Mouse (Mus musculus): ENCODE data around the gene Hddc2.
"Not testable (repeated sequence)": the region's sequence is repeated elsewhere in the genome, so short reads cannot be mapped to it uniquely, and the experiment has no call there.

Gene Hddc2

DNA sequence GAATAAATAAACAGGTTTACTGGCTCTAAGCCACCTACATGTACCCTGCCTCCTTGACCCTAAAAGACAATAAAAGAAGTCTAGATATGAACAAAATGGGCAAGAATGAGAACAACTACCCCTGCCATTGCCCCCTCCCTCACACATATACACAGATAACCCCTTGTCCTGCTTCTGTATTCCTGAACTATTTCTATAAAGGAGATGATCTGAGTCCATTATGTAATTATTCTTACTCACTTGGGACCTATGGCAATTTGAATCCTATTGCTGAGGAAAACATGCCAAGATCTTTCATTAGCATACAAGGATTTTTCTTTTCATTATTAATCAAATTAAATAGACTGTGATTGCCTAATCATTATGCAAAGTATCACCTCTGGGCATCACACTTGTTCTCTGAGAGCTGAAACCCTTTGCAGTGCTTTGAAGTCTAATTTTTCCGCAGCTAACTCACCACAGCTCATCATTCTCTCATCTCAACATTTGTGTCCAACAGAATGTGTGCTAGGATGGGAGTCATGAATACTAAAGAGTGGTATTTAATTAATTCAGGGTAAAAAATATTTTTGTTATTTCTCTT is 39.8 kb downstream of the Hddc2 start:
- no peak for DNase-seq (ENCODE audit: extremely low spot score, low read depth, low spot score)

GRCm38 (mm10) chr10:31354141-31354540 is 41.0 kb downstream of the Hddc2 start:
- DNase-seq (ENCODE audit: extremely low spot score, low read depth, low spot score) = no peak

DNA sequence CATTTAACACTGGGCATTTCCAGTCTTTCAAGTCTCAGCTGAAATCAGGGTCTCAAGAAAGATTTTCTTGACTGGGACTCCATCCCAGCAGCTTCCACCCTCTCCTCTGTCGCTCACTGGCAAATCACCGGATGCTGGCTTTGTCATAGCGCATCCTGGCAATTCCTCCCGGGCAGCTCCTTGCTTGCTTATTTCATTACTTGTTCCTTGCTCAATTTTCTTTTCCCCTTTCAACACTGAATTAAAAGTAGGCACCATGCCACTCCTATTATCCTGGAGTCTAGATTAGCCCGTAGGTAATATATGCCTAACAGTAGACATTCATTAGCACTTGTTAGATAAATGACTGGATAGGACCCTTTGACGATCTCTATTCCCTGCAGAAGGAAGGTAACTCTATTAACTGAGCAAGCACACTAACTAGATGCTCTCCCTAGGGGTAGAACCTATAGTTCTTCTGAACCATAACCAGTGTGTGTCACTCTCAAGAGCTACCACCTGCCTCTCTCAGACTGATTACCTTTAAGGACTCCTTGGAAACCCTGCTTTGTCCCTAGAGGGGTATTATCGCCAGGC is 41.8 kb downstream of the Hddc2 start:
- no peak for DNase-seq (ENCODE audit: extremely low spot score, low read depth, low spot score)

- no peak for DNase-seq (ENCODE audit: extremely low spot score, low read depth, low spot score)
Measured at GRCm38 (mm10) chr10:31359749-31360148, 46.6 kb downstream of the Hddc2 start.

GRCm38 (mm10) chr10:31370200-31370599 is 57.0 kb downstream of the Hddc2 start:
- not testable (repeated sequence) for DNase-seq (ENCODE audit: extremely low spot score, low read depth, low spot score)
